Mouse (Mus musculus) heart, embryonic 13.5 days (tissue): ENCODE measurements around the gene Prss41. TPM values are rescaled to one million over a fixed set of nuclear protein-coding genes. Genes with fewer than 3 reads are reported as not detected.
"Not testable (repeated sequence)": the region's sequence is repeated elsewhere in the genome, so short reads cannot be mapped to it uniquely, and the experiment has no call there.

ENCODE experiments used
- ATAC-seq: fragments of 200-750 bp; cut with Nextera tagmentation; 2 replicates; pipeline ENCODE4 v1.8.0; 2017; ENCODE audit warnings: moderate TSS enrichment; ENCODE audit not compliant: insufficient number of reproducible peaks, low FRiP score, low TSS enrichment; ENCODE audit errors: extremely low read depth
- H3K27ac ChIP-seq: fragments of 300-500 bp; sonication (generic); replicated peaks from 2 replicates; pipeline ENCODE4 v1.5.1; 2015; ENCODE audit warnings: moderate library complexity, mild to moderate bottlenecking, inconsistent platforms
- H3K27me3 ChIP-seq: fragments of 300-500 bp; sonication (generic); replicated peaks from 2 replicates; pipeline ENCODE4 v1.6.1; 2015; ENCODE audit warnings: mild to moderate bottlenecking, inconsistent platforms
- H3K36me3 ChIP-seq: fragments of 300-500 bp; sonication (generic); 2 replicates; pipeline ENCODE4 v1.6.1; 2015; ENCODE audit warnings: mild to moderate bottlenecking, inconsistent platforms
- H3K4me1 ChIP-seq: fragments of 300-500 bp; sonication (generic); 2 replicates; pipeline ENCODE4 v1.6.1; 2015; ENCODE audit warnings: inconsistent platforms
- H3K4me2 ChIP-seq: fragments of 300-500 bp; sonication (generic); 2 replicates; pipeline ENCODE4 v1.6.1; 2015; ENCODE audit warnings: inconsistent platforms, mild to moderate bottlenecking, moderate library complexity
- H3K4me3 ChIP-seq: fragments of 300-500 bp; sonication (generic); 2 replicates; pipeline ENCODE4 v1.5.1; 2015; ENCODE audit warnings: moderate library complexity, mild to moderate bottlenecking, inconsistent platforms
- H3K9ac ChIP-seq: fragments of 300-500 bp; sonication (generic); 2 replicates; pipeline ENCODE4 v1.6.1; 2015; ENCODE audit warnings: inconsistent platforms, mild to moderate bottlenecking, moderate library complexity
- H3K9me3 ChIP-seq: fragments of 300-500 bp; sonication (generic); 2 replicates; pipeline ENCODE4 v1.6.1; 2016; ENCODE audit warnings: inconsistent platforms
- whole genome bisulfite sequencing: fragments of 180-500 bp; shearing (Covaris S2); methylation state at CpG from one replicate; pipeline ENCODE4 v1.1.7; 2015; ENCODE audit warnings: mixed read lengths; 5-methylcytosine and 5-hydroxymethylcytosine counted together
- polyA plus RNA-seq: library from polyadenylated mRNA; unstranded; fragments of >200 nt; fragmentation: Nextera tagmentation; extraction: Ambion mirVana; gene quantifications from 2 replicates; pipeline ENCODE4 v1.2.1, GENCODE M21; 2015

Prss41 gene
- polyA plus RNA-seq = 0.20 and 0.29 TPM in 2 replicates

- no peaks in the 10 kb centered on the region for H3K9me3 ChIP-seq
- no peak for ATAC-seq
- peaks cover 13% of the 10 kb centered on the region for H3K27me3 ChIP-seq
- H3K27ac ChIP-seq = no peak within 1 kb of the TSS
- peak within 1 kb of the TSS; percentile 24 for H3K4me3 ChIP-seq
- 7% methylated on average over 19 of the region's 19 CpGs for WGBS
- peak within 1 kb of the TSS; percentile 55 for H3K4me2 ChIP-seq
- no peaks in the 10 kb centered on the region for H3K36me3 ChIP-seq
- peaks cover 9% of the 10 kb centered on the region; the same call in 1 of the 2 replicates for H3K4me1 ChIP-seq
- H3K9ac ChIP-seq = peak within 1 kb of the TSS; percentile 33; the same call in 1 of the 2 replicates
These were observed at the start of gene Prss41, which contains the start of gene Prss32 for GRCm38 (mm10) chr17:23843812-23844273. Prss41 (minus strand) TSS chr17:23844172. Prss32 (plus strand) TSS chr17:23843855.

GRCm38 (mm10) chr17:23880576-23880975 lies 36.6 kb upstream of the Prss41 start, which contains the start of the genes Dcpp1 and Dcpp2:
Dcpp1 (plus strand) TSS chr17:23880876.
Dcpp2 (plus strand) TSS chr17:23880880.
- not testable (repeated sequence) for H3K9me3 ChIP-seq, H3K27me3 ChIP-seq, ATAC-seq, H3K36me3 ChIP-seq, H3K4me1 ChIP-seq, H3K4me2 ChIP-seq, H3K9ac ChIP-seq, H3K27ac ChIP-seq, H3K4me3 ChIP-seq
- 55% methylated on average over 4 of the region's 4 CpGs for WGBS

- Histone ChIP-seq H3K36me3 (no peaks in the 10 kb centered on the region), H3K27ac (0 out of 2 replicates have a peak overlapping the region, but pooled peaks have one; percentile 12), H3K4me3 (no peak overlapping the region), H3K9me3 (no peaks in the 10 kb centered on the region), H3K4me2 (no peak overlapping the region), H3K27me3 (no peaks in the 10 kb centered on the region), H3K9ac (no peak overlapping the region), H3K4me1 (0 out of 2 replicates have a peak, but pooled peaks cover 3% of the 10 kb centered on the region)
- 65% methylated on average over 2 of the region's 2 CpGs for WGBS
- no peak for ATAC-seq
These were observed 33.2 kb upstream of the Prss41 start for GRCm38 (mm10) chr17:23877166-23877565.

GRCm38 (mm10) chr17:23876741-23877140 lies 32.8 kb upstream of the Prss41 start:
- Histone ChIP-seq H3K4me1 (0 out of 2 replicates have a peak, but pooled peaks cover 3% of the 10 kb centered on the region), H3K4me3 (no peak overlapping the region), H3K9me3 (no peaks in the 10 kb centered on the region), H3K4me2 (no peak overlapping the region), H3K9ac (no peak overlapping the region), H3K27me3 (no peaks in the 10 kb centered on the region), H3K36me3 (no peaks in the 10 kb centered on the region), H3K27ac (no peak overlapping the region)
- WGBS = 45% methylated on average over 3 of the region's 3 CpGs
- no peak for ATAC-seq

GRCm38 (mm10) chr17:23873884-23874856 lies 30.2 kb upstream of the Prss41 start:
- no peak overlapping the region for H3K4me3 ChIP-seq
- no peak for ATAC-seq
- H3K27ac ChIP-seq = no peak overlapping the region
- H3K4me2 ChIP-seq = no peak overlapping the region
- WGBS = 40% methylated on average over 8 of the region's 8 CpGs
- no peaks in the 10 kb centered on the region for H3K9me3 ChIP-seq
- H3K27me3 ChIP-seq = no peaks in the 10 kb centered on the region
- H3K9ac ChIP-seq = no peak overlapping the region
- H3K36me3 ChIP-seq = no peaks in the 10 kb centered on the region
- H3K4me1 ChIP-seq = 0 out of 2 replicates have a peak, but pooled peaks cover 3% of the 10 kb centered on the region

GRCm38 (mm10) chr17:23868513-23868912 lies 24.5 kb upstream of the Prss41 start:
- Histone ChIP-seq H3K9ac (no peak overlapping the region), H3K27me3 (no peaks in the 10 kb centered on the region), H3K27ac (no peak overlapping the region), H3K9me3 (peaks cover 5% of the 10 kb centered on the region; the same call in 1 of the 2 replicates), H3K4me3 (no peak overlapping the region), H3K4me1 (no peaks in the 10 kb centered on the region), H3K36me3 (no peaks in the 10 kb centered on the region), H3K4me2 (no peak overlapping the region)
- ATAC-seq = no peak
- WGBS = 79% methylated on average over 11 of the region's 11 CpGs

GRCm38 (mm10) chr17:23867756-23868155 lies 23.8 kb upstream of the Prss41 start, which contains the start of gene Prss21:
Prss21 (plus strand) TSS chr17:23868056.
- Histone ChIP-seq H3K27ac (no peak within 1 kb of the TSS), H3K4me1 (no peaks in the 10 kb centered on the region), H3K36me3 (no peaks in the 10 kb centered on the region), H3K9me3 (peaks cover 5% of the 10 kb centered on the region; the same call in 1 of the 2 replicates), H3K4me3 (no peak within 1 kb of the TSS), H3K4me2 (no peak within 1 kb of the TSS), H3K27me3 (no peaks in the 10 kb centered on the region), H3K9ac (no peak within 1 kb of the TSS)
- WGBS = 74% methylated on average over 15 of the region's 15 CpGs
- ATAC-seq = no peak

- no peaks in the 10 kb centered on the region for H3K36me3 ChIP-seq
- H3K27ac ChIP-seq = no peak overlapping the region
- no peak overlapping the region for H3K9ac ChIP-seq
- WGBS = 83% methylated on average over 4 of the region's 4 CpGs
- no peaks in the 10 kb centered on the region for H3K4me1 ChIP-seq
- H3K9me3 ChIP-seq = peaks cover 5% of the 10 kb centered on the region; the same call in 1 of the 2 replicates
- H3K27me3 ChIP-seq = peaks cover 3% of the 10 kb centered on the region; the same call in 1 of the 2 replicates
- no peak overlapping the region for H3K4me3 ChIP-seq
- H3K4me2 ChIP-seq = no peak overlapping the region
- ATAC-seq = no peak
These were observed 19.0 kb upstream of the Prss41 start for GRCm38 (mm10) chr17:23862926-23863325.

GRCm38 (mm10) chr17:23857913-23858312 lies 13.9 kb upstream of the Prss41 start:
- Histone ChIP-seq H3K9ac (no peak overlapping the region), H3K36me3 (no peaks in the 10 kb centered on the region), H3K27me3 (peaks cover 3% of the 10 kb centered on the region; the same call in 1 of the 2 replicates), H3K4me1 (peaks cover 8% of the 10 kb centered on the region), H3K27ac (no peak overlapping the region), H3K4me3 (no peak overlapping the region), H3K4me2 (no peak overlapping the region), H3K9me3 (no peaks in the 10 kb centered on the region)
- no peak for ATAC-seq
- 60% methylated on average over 2 of the region's 2 CpGs for WGBS

GRCm38 (mm10) chr17:23857193-23857592 lies 13.2 kb upstream of the Prss41 start:
- Histone ChIP-seq H3K9me3 (no peaks in the 10 kb centered on the region), H3K9ac (no peak overlapping the region), H3K27me3 (peaks cover 3% of the 10 kb centered on the region; the same call in 1 of the 2 replicates), H3K4me3 (no peak overlapping the region), H3K4me2 (no peak overlapping the region), H3K36me3 (no peaks in the 10 kb centered on the region), H3K27ac (no peak overlapping the region), H3K4me1 (peaks cover 8% of the 10 kb centered on the region)
- 78% methylated on average over 6 of the region's 6 CpGs for WGBS
- ATAC-seq = no peak

GRCm38 (mm10) chr17:23854229-23854765 lies 10.3 kb upstream of the Prss41 start:
- H3K4me1 ChIP-seq = peaks cover 8% of the 10 kb centered on the region
- no peaks in the 10 kb centered on the region for H3K36me3 ChIP-seq
- H3K9ac ChIP-seq = no peak overlapping the region
- peaks cover 2% of the 10 kb centered on the region; the same call in 1 of the 2 replicates for H3K27me3 ChIP-seq
- no peak overlapping the region for H3K4me2 ChIP-seq
- 62% methylated on average over 10 of the region's 10 CpGs for WGBS
- H3K9me3 ChIP-seq = no peaks in the 10 kb centered on the region
- H3K4me3 ChIP-seq = no peak overlapping the region
- no peak overlapping the region for H3K27ac ChIP-seq
- no peak for ATAC-seq
